Mouse (Mus musculus): ENCODE measurements at regions not wholly inside any gene's neighbourhood (a gene's known extent, or its start where the extent isn't known, plus 50 kb on each side); places are given as distances from the start of the nearest gene placed in this dataset.

- no peak for DNase-seq (ENCODE audit: low read depth)
These were observed 126.4 kb upstream of the Pitx1 start for GRCm38 (mm10) chr13:55962254-55962866.

DNA sequence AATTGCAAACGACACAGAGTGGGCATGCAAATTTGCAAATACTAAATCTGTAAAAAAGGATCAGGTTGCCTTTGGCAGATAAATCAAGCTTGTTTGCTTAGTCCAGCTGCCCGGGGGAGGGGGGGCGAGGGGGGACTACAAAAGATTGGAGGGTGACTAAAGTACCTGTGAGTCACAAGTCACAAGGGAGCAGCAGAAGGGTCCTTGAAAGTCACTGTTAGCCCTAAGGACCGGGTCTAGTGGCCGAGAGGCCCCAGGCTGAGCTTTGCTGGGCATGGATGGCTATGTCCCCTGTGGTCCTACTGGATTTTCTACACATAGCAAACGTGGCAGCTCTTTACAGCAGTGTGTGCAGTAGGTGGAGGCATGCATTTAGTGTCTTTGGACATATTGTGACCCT is 118.4 kb upstream of the Pitx1 start:
- DNase-seq (ENCODE audit: low read depth), result no peak

- no peak for DNase-seq (ENCODE audit: low read depth)
These were observed 117.4 kb upstream of the Pitx1 start for GRCm38 (mm10) chr13:55953426-55953825.

- DNase-seq (ENCODE audit: low read depth), result no peak
These were observed 114.8 kb upstream of the Pitx1 start for GRCm38 (mm10) chr13:55950773-55951172.

DNA sequence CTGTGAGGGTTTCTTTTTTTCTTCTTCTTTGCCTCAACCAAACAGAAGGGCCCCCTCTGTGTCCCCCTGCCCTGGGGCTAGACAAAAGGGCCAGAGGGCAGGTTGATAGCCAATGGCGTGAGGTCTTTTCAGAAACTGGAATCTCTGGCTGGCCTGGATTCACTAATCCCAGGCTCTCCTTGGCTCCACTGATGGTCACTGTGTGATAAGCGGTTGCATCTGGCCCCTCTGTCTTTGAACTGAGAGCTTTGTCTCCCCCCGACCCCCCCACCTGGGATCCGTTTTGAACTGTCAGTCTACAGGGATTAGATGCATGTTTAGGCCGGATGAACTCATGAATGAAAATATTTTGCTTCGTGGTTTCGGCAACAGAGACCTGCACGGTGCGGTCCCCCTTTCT is 112.6 kb upstream of the Pitx1 start:
- no peak for DNase-seq (ENCODE audit: low read depth)

DNA sequence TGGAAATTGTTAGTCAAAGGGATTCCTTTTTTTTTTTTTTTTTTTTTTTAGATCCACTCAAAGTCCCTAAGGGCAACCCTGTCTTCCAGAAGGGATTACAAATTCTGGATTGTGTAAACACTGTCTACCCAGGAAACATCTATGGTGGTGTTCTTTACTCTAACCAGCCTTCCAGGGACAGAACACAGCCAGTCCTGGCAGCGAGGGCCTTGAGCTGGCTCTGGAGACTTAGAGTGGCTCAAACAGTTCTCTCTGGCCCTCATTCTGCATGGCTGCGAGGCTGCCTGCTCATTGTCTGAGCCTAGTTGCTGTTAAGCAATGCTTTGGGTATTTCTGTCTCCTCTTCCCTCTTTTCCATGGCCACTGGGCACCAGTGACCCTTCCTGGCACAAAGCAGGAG is 112.2 kb upstream of the Pitx1 start:
- no peak for DNase-seq (ENCODE audit: low read depth)

- DNase-seq (ENCODE audit: low read depth), result peak; percentile 37
These were observed 101.4 kb upstream of the Pitx1 start for GRCm38 (mm10) chr13:55937417-55937816.

GRCm38 (mm10) chr13:55937000-55937399 is 101.0 kb upstream of the Pitx1 start:
- DNase-seq (ENCODE audit: low read depth), result peak; percentile 93

- no peak for DNase-seq (ENCODE audit: low read depth)
These were observed 94.6 kb upstream of the Pitx1 start for GRCm38 (mm10) chr13:55930637-55931036.

DNA sequence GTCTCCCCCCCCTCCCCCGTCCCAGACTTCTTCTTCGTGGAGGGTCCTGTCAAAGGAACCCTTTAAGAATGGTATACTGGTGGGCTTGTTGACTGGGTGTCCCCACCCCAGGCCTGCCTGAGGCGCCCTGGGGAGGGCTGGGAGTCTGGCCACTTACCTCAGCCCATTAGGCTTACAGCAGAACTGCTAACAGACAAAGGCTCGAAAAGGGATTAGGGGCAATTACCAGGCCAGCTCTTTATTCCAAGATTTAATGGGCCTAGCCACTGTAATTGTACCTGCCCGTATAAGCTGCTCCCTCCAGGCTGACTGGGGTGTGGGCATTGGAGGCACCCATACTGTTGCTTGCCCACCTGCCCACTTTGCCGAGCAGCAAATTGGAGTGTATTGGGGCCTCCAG is 93.8 kb upstream of the Pitx1 start:
- DNase-seq (ENCODE audit: low read depth), result no peak

- DNase-seq (ENCODE audit: low read depth), result no peak
These were observed 87.6 kb upstream of the Pitx1 start for GRCm38 (mm10) chr13:55923505-55924136.

DNA sequence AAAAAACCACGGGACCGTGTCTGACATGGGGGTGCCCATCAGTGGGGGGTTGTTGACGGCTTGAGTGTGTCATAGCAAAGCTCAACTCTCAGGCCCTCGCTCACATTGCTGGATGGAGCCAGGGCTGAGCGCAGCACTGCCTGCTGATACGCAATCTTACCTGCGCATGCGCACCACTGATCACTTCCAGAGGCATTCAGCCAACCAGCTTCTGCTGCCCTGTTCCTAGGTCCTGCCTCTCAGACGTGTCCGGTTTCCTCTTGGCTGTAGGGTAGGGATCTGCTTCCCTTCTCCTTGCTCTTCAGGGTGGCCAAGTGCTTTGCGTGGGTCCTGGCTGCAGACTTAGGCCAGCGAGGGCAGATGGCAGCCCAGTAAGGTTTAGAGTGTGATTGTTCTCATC is 81.3 kb upstream of the Pitx1 start:
- no peak for DNase-seq (ENCODE audit: low read depth)

DNA sequence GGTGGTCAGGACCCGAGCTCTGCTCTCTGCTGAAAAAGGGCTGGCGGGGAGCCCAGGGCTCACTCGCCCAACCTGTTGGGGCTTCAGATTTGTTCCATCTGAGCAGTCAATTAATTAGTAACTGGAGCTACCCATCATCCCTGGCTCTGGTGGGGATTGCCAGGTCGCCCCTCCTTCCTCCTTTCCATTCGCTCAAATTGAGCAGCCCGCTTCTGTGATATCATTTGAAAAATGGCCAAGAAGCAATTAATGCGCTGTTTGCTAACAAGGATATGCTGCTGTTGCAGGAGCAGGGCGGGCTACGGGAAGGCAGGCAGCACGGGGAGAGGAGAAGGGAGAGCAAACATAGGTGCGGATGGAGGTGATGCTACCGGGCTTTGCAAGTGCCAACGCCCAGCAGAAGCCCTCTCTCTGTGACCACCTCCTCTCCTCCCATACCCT is 76.3 kb upstream of the Pitx1 start:
- no peak for DNase-seq (ENCODE audit: low read depth)

- no peak for DNase-seq (ENCODE audit: low read depth)
These were observed 73.9 kb upstream of the Pitx1 start for GRCm38 (mm10) chr13:55909941-55910340.

DNA sequence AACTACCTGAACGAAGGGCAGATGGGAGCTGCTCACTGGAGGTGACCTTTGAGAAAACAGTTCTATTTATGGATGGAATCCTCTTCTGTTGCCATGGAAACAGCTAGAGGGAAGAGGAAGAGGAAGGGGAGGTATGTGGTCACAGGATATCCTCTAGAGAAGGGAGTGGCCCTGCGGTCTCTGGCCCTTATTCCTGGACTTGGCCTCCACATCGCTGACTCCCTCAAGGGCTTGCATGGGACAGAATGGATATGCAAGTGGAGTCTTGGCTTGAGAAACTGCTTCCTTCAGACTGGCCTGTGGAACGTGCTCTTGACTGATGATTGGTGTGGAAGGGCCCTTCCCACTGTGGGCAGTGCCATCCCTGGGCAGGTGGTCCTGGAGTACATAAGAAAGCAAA is 68.9 kb upstream of the Pitx1 start:
- DNase-seq (ENCODE audit: low read depth), result no peak

GRCm38 (mm10) chr13:55902255-55902654 is 66.3 kb upstream of the Pitx1 start:
- DNase-seq (ENCODE audit: low read depth), result no peak

- DNase-seq (ENCODE audit: low read depth), result no peak
These were observed 64.2 kb upstream of the Pitx1 start for GRCm38 (mm10) chr13:55900190-55900526.

GRCm38 (mm10) chr13:55899501-55900189 is 63.7 kb upstream of the Pitx1 start:
- no peak for DNase-seq (ENCODE audit: low read depth)

DNA sequence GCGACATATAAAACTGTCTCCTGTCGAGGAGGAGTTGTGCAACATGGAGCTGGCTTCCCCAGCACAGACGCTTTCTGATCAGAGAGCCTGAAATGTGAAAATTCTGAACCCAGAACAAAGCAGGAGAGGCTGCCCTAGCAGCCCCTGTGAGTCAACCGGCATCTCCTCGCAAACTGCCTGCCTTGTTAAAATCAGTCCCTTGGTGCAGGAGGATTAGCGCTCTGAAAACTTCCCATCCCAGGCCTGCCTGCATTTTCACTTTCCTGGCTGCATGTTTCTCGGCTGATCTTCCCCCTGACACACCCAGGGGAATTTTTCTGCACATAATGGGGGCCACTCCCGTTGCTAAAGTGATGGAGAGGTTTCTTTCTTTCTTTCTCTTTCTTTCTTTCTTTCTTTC is 63.0 kb upstream of the Pitx1 start:
- DNase-seq (ENCODE audit: low read depth), result no peak

DNA sequence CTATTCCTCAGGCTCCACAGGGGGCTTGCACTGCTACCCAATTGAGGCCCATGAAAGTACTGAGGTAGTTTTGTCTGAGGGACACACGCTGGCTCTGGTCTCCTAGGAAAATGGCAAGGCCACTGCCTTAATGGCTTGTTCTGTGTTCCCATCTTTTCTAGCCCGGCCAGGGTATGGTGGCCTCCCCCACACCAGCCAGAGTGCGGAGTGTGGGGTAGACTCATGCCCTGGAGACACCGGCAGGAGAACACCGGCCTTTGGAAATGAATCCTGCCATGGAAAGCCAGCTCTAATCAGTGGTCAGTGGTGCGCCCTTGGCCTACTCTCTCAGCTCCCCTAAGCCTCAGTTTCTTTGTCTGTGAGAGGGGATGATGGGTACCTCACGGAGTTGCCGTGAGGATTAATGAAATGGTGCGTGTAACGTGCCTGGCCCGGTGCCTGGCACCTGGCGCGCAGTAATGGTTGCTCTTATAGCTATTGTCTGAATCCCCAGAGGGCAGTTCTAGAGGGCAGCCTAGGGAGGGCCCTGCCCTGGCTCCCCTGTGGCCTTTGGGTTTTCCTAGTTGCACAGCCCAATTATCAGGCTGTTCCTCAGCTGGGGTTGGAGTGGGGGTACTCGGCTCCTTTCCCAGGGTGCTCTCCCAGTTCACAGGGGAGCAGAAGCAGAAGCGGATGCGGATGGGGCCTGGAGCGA is 62.4 kb upstream of the Pitx1 start:
- no peak for DNase-seq (ENCODE audit: low read depth)

GRCm38 (mm10) chr13:55895505-55895904 is 59.5 kb upstream of the Pitx1 start:
- DNase-seq (ENCODE audit: low read depth), result no peak

- DNase-seq (ENCODE audit: low read depth), result no peak
These were observed 57.4 kb upstream of the Pitx1 start for GRCm38 (mm10) chr13:55893154-55894018.
